Mouse (Mus musculus) kidney, postnatal 0 days (tissue): ENCODE results near the gene Rora. TPM values are rescaled to one million over a fixed set of nuclear protein-coding genes. Genes with fewer than 3 reads are reported as not detected.

Experiments
- ATAC-seq: fragments of 200-750 bp; cut with Nextera tagmentation; replicated peaks from 2 replicates; pipeline ENCODE4 v1.8.0; 2017; ENCODE audit warnings: low read depth, moderate number of reproducible peaks, moderate TSS enrichment, moderate library complexity; ENCODE audit not compliant: low FRiP score
- DNase-seq: peaks from one replicate; pipeline ENCODE4 v3.0.0-alpha.2; 2016; ENCODE audit warnings: low spot score
- H3K27ac ChIP-seq: fragments of 300-500 bp; sonication (generic); 2 replicates; pipeline ENCODE4 v1.5.1; 2014; ENCODE audit warnings: mild to moderate bottlenecking
- H3K27me3 ChIP-seq: fragments of 300-500 bp; sonication (generic); 2 replicates; pipeline ENCODE4 v1.6.1; 2014; ENCODE audit warnings: low read length, mixed read lengths; ENCODE audit not compliant: insufficient read depth
- H3K36me3 ChIP-seq: fragments of 300-500 bp; sonication (generic); 2 replicates; pipeline ENCODE4 v1.6.1; 2014; ENCODE audit warnings: low read length, mixed read lengths; ENCODE audit not compliant: insufficient read depth
- H3K4me1 ChIP-seq: fragments of 300-500 bp; sonication (generic); replicated peaks from 2 replicates; pipeline ENCODE4 v1.6.1; 2014; ENCODE audit warnings: antibody characterized with exemption, low read length, mixed read lengths; ENCODE audit not compliant: insufficient read depth
- H3K4me2 ChIP-seq: fragments of 300-500 bp; sonication (generic); 2 replicates; pipeline ENCODE4 v1.6.1; 2014; ENCODE audit warnings: mild to moderate bottlenecking, low read length, moderate library complexity, mixed read lengths
- H3K4me3 ChIP-seq: fragments of 300-500 bp; sonication (generic); replicated peaks from 2 replicates; pipeline ENCODE4 v1.5.1; 2014; ENCODE audit warnings: low read depth, low read length
- H3K9ac ChIP-seq: fragments of 300-500 bp; sonication (generic); 2 replicates; pipeline ENCODE4 v1.6.1; 2014; ENCODE audit warnings: low read depth, low read length
- H3K9me3 ChIP-seq: fragments of 300-500 bp; sonication (generic); replicated peaks from 2 replicates; pipeline ENCODE4 v1.6.1; 2016; ENCODE audit warnings: low read length, inconsistent platforms, mixed read lengths
- CTCF ChIP-seq: IDR thresholded peaks from 2 replicates; pipeline ENCODE4 v1.5.1; 2016; ENCODE audit warnings: antibody characterized with exemption, low read depth, mild to moderate bottlenecking, moderate library complexity
- WGBS: fragments of 180-500 bp; shearing (Covaris S2); extraction: QIAGEN DNeasy Blood & Tissue Kit; methylation state at CpG from one replicate; pipeline ENCODE4 v1.1.7; 2014; 5-methylcytosine and 5-hydroxymethylcytosine counted together
- polyA plus RNA-seq: library from polyadenylated mRNA; unstranded; fragments of >200 nt; fragmentation: Nextera tagmentation; extraction: Ambion mirVana; gene quantifications from 2 replicates; pipeline ENCODE4 v1.2.1, GENCODE M21; 2015

The Rora gene
- polyA plus RNA-seq, 1 experiment from 2014 or later = 9.8 TPM

DNA sequence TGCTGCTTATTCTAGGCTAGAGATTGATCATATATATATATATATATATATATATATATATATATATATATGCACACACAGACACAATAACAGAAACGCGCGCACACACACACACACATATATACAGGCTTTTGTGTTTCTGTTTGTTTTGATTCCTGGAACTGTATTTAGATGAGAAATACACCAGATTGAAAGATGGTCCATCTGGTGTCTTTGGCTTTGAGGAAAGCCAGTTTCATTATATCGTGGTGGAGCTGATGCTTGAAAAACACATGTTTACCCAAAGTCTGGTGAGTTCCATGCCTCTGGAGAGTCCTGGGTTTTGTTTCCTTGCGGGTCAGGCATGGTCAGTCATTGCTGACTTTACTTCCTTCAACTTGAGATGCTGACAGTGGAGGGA lies 169.7 kb downstream of the Rora start:
- Histone ChIP-seq H3K9me3 (no peaks in the 10 kb centered on the region), H3K4me2 (no peak overlapping the region), H3K27me3 (no peaks in the 10 kb centered on the region), H3K4me1 (0 out of 2 replicates have a peak, but pooled peaks cover 9% of the 10 kb centered on the region), H3K4me3 (no peak overlapping the region), H3K27ac (no peak overlapping the region), H3K36me3 (no peaks in the 10 kb centered on the region), H3K9ac (no peak overlapping the region)
- no peak for TF ChIP-seq CTCF
- 82% methylated on average over 5 of the region's 5 CpGs for WGBS
- ATAC-seq = no peak
- no peak for DNase-seq

DNA sequence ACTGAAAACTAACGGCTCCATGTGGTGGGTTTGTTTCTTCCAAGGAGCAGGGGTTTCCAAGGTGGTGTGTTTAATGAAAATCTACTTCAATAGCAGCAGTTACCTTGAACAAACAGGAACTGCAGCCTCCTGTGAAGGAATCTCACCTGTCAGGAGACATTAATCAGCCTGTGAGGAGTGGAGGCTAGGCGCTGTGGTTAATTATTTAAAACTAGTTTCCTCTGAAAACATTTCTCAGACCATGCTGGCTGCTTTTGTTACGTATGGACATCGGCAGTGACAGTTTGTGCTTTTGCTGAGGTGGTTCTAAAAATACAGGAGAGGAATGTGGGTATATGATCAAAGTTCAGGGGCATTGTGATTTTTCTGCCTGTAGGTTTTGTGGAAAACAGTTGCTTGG lies 171.5 kb downstream of the Rora start:
- ATAC-seq (peak; percentile 57; the same call in 1 of the 2 replicates), DNase-seq (peak; percentile 59)
- Histone ChIP-seq H3K27me3 (no peaks in the 10 kb centered on the region), H3K9me3 (no peaks in the 10 kb centered on the region), H3K4me1 (0 out of 2 replicates have a peak, but pooled peaks cover 9% of the 10 kb centered on the region), H3K9ac (no peak overlapping the region), H3K4me3 (no peak overlapping the region), H3K27ac (no peak overlapping the region), H3K4me2 (no peak overlapping the region; the same call in 1 of the 2 replicates), H3K36me3 (no peaks in the 10 kb centered on the region)
- WGBS = 23% methylated on average over 4 of the region's 4 CpGs
- no peak for TF ChIP-seq CTCF

DNA sequence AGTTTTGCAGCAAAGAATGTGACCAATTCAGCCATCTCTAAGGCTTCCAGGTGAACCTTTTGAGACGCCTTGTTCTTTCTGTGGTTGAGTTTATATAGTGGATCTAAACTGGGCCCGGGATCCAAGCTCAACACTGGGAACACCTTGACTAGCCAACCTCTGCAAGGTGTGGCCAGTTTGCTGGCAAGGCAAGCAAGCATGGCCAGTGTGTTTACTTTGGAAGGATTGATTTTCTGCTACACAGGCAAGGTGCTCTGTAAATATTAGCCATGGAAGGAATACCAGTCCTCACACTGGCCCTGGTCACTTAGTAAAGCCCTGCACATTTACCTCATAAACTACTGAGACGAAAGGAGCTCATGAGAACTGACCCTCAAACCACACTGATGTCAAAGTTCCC lies 172.3 kb downstream of the Rora start:
- 66% methylated on average over 3 of the region's 3 CpGs for WGBS

DNA sequence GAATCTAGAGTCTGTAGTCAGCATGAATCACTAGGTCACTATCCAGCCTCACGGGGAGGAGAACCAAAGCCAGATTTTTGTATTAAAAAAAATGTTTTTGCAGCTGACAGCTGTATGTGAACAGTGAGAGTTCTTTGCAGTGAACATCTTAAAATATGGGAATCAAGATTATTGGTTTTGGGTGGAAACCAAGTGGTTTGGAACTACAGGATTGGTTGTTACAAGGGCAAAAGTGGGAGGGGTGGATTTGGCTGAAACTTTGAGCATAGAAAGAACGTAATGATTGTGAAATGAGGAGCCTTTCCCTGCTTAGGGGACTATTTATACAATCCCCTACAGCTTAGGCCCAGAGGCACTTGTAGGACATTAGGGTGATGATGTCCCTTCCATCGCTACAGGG lies 173.9 kb downstream of the Rora start:
- no peak for ATAC-seq
- 0 out of 2 replicates have a peak, but pooled peaks cover 9% of the 10 kb centered on the region for H3K4me1 ChIP-seq
- H3K4me2 ChIP-seq = no peak overlapping the region
- no peak overlapping the region for H3K4me3 ChIP-seq
- no peak for TF ChIP-seq CTCF
- no peaks in the 10 kb centered on the region for H3K27me3 ChIP-seq
- WGBS = 58% methylated on average over 3 of the region's 3 CpGs
- no peaks in the 10 kb centered on the region for H3K36me3 ChIP-seq
- peak; percentile 78 for DNase-seq
- H3K27ac ChIP-seq = no peak overlapping the region
- H3K9me3 ChIP-seq = no peaks in the 10 kb centered on the region
- no peak overlapping the region for H3K9ac ChIP-seq

More for the DNA sequence above, 172.3 kb downstream of the Rora start:
- no peak overlapping the region for H3K4me3 ChIP-seq
- ATAC-seq (no peak), DNase-seq (no peak)
- H3K27ac ChIP-seq = no peak overlapping the region
- no peak overlapping the region for H3K4me2 ChIP-seq
- H3K36me3 ChIP-seq = no peaks in the 10 kb centered on the region
- H3K27me3 ChIP-seq = no peaks in the 10 kb centered on the region
- H3K9ac ChIP-seq = no peak overlapping the region
- no peaks in the 10 kb centered on the region for H3K9me3 ChIP-seq
- no peak for TF ChIP-seq CTCF
- 0 out of 2 replicates have a peak, but pooled peaks cover 9% of the 10 kb centered on the region for H3K4me1 ChIP-seq

DNA sequence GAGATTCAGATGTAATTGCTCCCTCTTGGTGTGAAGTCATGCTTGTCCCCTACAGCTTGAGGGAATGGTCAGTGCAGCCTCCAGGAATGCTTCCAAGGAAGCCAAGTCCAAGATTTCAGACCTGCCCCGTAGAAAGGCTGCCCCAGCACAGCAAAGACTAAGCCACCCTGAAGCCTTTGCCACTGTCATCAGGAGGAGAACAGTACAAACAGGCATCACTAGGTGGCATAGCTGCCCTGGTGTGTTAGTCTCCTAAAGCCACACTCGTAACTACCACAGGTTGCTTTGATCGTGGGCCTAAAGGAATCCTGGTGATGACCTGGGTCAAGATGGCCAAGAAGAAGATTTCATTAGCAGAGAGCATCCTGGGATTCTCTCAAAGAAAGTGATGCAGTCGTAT lies 176.3 kb downstream of the Rora start:
- 0 out of 2 replicates have a peak, but pooled peaks cover 11% of the 10 kb centered on the region for H3K4me1 ChIP-seq
- TF ChIP-seq CTCF = peak; percentile 68
- no peak for ATAC-seq
- no peak overlapping the region for H3K27ac ChIP-seq
- no peak overlapping the region for H3K4me3 ChIP-seq
- no peak for DNase-seq
- no peak overlapping the region for H3K9ac ChIP-seq
- H3K36me3 ChIP-seq = no peaks in the 10 kb centered on the region
- H3K9me3 ChIP-seq = no peaks in the 10 kb centered on the region
- no peak overlapping the region for H3K4me2 ChIP-seq
- 62% methylated on average over 4 of the region's 4 CpGs for WGBS
- H3K27me3 ChIP-seq = no peaks in the 10 kb centered on the region

DNA sequence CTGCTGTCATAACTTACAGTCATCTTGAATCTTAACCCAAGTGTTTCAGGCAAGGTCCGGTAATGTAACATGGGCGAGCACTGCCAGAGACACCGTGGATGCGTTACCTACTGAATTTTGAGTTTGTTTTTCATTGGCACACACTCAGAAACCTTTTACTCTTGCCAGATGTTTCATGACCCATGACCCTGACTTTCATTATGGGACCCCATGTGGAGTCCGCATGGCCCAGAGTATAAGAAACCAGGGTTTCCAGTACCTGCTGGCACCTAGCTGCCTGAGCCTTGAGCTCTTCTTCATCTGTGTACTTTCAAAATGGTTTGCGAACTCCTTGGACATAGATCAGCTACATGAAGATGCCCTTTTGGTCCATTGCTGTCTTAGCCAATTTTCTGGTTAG lies 179.7 kb downstream of the Rora start:
- WGBS = 88% methylated on average over 6 of the region's 6 CpGs
- Histone ChIP-seq H3K36me3 (no peaks in the 10 kb centered on the region), H3K9me3 (no peaks in the 10 kb centered on the region), H3K4me3 (no peak overlapping the region), H3K27me3 (no peaks in the 10 kb centered on the region), H3K4me2 (no peak overlapping the region), H3K9ac (no peak overlapping the region), H3K4me1 (0 out of 2 replicates have a peak, but pooled peaks cover 3% of the 10 kb centered on the region), H3K27ac (no peak overlapping the region)
- no peak for TF ChIP-seq CTCF
- ATAC-seq (no peak), DNase-seq (no peak)
